Mouse (Mus musculus): Measurements from ENCODE around the gene Cacnb4.

The Cacnb4 gene

GRCm38 (mm10) chr2:52605321-52605720 is 71.3 kb downstream of the Cacnb4 start:
- in situ Hi-C loops (cut with MboI, MseI), result loop anchor here (10.0 kb wide), 1 partner anchor 191 kb away; no protein-coding TSS in a partner anchor

GRCm38 (mm10) chr2:52604651-52605020 is 72.0 kb downstream of the Cacnb4 start:
- in situ Hi-C loops (cut with MboI, MseI), result loop anchor here (10.0 kb wide), 1 partner anchor 190 kb away; no protein-coding TSS in a partner anchor

GRCm38 (mm10) chr2:52603935-52604650 is 72.5 kb downstream of the Cacnb4 start:
- in situ Hi-C loops (cut with MboI, MseI), result loop anchor here (10.0 kb wide), 1 partner anchor 189 kb away; no protein-coding TSS in a partner anchor

- in situ Hi-C loops (cut with MboI, MseI), result loop anchor here (10.0 kb wide), 1 partner anchor 189 kb away; no protein-coding TSS in a partner anchor
These were observed 73.2 kb downstream of the Cacnb4 start for GRCm38 (mm10) chr2:52603421-52603820.

GRCm38 (mm10) chr2:52602921-52603320 is 73.7 kb downstream of the Cacnb4 start:
- in situ Hi-C loops (cut with MboI, MseI), result loop anchor here (10.0 kb wide), 1 partner anchor 188 kb away; no protein-coding TSS in a partner anchor

DNA sequence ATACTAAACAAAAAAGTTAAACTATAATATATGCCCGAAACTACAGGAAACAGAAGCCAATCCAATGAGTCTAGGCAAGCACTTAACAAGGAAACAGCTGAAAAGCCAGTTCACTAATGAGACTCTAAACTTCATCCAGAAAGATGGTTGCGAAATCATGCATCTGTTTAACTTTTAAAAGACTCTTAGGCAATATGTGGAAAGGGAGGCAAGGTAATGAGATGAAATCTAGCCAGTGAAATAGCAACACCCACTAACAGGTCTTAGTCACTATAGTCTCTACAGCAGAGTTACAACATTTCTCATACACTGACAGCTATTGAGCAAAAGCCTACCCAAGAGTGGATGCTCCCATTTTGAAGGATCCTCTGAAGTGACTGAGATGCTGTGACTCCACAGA is 74.4 kb downstream of the Cacnb4 start:
- in situ Hi-C loops (cut with MboI, MseI), result loop anchor here (10.0 kb wide), 1 partner anchor 187 kb away; no protein-coding TSS in a partner anchor

DNA sequence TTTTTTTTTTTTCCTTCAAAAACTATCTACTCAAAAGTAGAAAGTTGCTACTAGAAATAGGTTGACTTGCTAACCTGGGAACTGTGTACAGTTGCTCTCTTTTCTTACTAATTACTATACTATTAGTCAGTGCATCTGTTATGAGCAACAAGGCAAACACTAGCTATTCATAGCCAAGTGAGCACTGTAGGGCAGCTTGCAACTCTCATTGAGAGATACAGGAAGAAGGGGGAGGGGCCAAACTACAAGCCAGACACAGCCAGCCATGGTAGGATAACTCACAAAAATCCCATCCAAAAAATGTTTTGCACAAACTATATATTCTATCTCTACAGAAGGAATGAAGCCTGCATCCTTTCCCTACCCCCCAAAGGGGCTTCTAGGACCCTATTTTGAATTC is 79.1 kb downstream of the Cacnb4 start:
- in situ Hi-C loops (cut with MboI, MseI), result loop anchor here (10.0 kb wide), 1 partner anchor 73 kb away; no protein-coding TSS in a partner anchor

GRCm38 (mm10) chr2:52593814-52594213 is 82.8 kb downstream of the Cacnb4 start:
- in situ Hi-C loops (cut with MboI, MseI), result loop anchor here (5.0 to 10.0 kb wide), 2 partner anchors 42 to 69 kb away; no protein-coding TSS in a partner anchor

DNA sequence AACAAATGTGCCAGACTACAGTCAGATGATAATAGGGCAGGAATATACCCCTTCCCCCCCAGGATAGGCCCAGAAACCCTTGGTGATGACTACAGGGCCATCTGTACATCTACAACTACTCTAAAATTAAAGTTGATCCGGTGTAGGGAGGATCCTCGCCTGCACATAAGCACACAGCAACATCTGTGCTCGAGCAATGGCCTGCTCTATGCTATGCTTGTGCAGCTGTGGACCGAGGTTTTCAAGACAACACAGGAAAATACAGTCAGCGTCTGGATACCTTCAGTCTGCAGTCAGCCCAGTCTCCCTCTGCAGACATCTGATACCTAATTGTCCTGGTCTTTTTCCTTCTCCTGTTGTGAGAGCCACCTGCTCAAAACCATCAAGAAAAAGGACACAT is 83.4 kb downstream of the Cacnb4 start:
- in situ Hi-C loops (cut with MboI, MseI), result loop anchor here (5.0 to 10.0 kb wide), 2 partner anchors 41 to 68 kb away; no protein-coding TSS in a partner anchor

GRCm38 (mm10) chr2:52590970-52591347 is 85.7 kb downstream of the Cacnb4 start:
- in situ Hi-C loops (cut with MboI, MseI), result loop anchor here (5.0 to 10.0 kb wide), 2 partner anchors 39 to 66 kb away; no protein-coding TSS in a partner anchor

GRCm38 (mm10) chr2:52590340-52590969 is 86.2 kb downstream of the Cacnb4 start:
- in situ Hi-C loops (cut with MboI, MseI), result loop anchor here (5.0 to 10.0 kb wide), 2 partner anchors 38 to 66 kb away; no protein-coding TSS in a partner anchor

DNA sequence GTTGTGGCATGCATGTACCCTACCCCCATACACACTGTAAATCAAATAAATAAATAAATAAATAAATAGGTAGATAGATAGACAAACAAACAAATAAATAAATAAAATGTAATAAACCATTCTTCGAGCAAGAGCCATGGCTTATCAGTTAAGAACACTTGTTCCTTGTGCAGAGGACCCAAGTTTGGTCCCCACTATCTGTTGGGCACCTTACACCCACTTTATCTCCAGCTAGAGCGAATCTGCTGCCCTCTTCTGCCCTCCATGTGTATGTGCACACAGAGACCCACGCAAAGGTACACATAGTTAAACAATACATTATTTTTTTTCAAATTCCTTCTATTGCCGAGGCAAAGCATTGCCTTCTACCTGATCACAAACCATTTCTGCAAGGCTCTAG is 87.1 kb downstream of the Cacnb4 start:
- in situ Hi-C loops (cut with MboI, MseI), result loop anchor here (10.0 kb wide), 1 partner anchor 285 kb away; no protein-coding TSS in a partner anchor

- in situ Hi-C loops (cut with MboI, MseI), result loop anchor here (10.0 kb wide), 1 partner anchor 281 kb away; no protein-coding TSS in a partner anchor
These were observed 91.2 kb downstream of the Cacnb4 start for GRCm38 (mm10) chr2:52585384-52585783.

- in situ Hi-C loops (cut with MboI, MseI), result loop anchor here (10.0 kb wide), 1 partner anchor 276 kb away; no protein-coding TSS in a partner anchor
These were observed 95.4 kb downstream of the Cacnb4 start for GRCm38 (mm10) chr2:52581132-52581781.

DNA sequence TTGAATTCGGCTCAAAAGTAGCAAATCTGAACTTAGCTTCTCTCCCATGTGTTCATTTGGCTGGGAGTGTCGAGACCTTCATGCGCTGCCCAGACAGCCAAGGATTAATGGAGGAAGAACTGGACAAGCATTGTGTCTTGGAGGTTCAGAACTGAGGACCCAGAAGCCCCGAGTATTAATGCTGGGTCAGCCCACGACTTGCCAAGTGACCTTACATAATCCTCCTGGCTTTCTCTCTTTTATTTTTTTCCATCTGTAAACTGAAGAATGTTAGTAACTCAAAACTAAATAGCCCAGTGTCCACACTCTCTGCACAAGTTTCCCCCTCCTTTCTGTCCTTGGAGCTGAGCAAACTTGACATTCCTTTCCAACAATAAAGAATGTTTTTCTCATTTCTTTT is 95.9 kb downstream of the Cacnb4 start:
- in situ Hi-C loops (cut with MboI, MseI), result loop anchor here (10.0 kb wide), 1 partner anchor 276 kb away; no protein-coding TSS in a partner anchor

DNA sequence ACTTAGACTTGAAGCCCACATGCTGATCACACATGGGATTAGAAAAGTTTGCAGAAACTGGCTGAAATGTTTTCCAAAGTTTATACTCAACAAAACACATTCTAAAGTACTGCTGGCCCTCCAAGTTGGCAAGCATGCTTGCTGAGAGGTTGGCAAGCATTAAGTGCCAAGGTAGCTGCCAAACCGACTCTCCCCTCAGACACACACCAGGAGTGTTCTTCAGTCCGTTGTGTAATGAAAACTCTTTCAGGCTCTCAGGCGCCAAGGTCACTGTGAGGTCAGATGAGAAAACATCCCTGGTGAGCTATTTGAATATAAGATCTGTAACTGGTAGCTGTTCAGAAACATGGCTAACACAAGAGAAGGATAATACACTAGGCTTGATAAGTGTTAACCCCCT is 97.8 kb downstream of the Cacnb4 start:
- in situ Hi-C loops (cut with MboI, MseI), result no loop called here

DNA sequence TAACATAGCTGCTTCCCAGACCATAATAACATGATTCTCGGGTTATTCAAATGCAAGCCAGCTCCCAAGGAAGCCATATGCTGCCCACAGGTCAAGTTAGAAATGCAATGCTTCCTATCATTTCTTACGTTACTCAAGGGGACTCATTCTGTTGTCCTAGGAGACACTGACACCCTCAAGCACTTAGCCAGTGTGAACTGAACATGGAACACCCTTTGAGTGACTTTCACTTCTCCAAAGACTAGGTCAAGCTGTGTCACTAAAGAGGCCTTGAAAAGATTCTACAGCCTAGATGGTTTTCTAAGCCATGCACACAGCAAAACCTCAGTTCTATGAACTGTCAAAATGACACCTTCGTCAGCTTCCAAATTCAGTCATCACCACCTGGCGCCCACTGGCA is 98.9 kb downstream of the Cacnb4 start:
- in situ Hi-C loops (cut with MboI, MseI), result no loop called here

DNA sequence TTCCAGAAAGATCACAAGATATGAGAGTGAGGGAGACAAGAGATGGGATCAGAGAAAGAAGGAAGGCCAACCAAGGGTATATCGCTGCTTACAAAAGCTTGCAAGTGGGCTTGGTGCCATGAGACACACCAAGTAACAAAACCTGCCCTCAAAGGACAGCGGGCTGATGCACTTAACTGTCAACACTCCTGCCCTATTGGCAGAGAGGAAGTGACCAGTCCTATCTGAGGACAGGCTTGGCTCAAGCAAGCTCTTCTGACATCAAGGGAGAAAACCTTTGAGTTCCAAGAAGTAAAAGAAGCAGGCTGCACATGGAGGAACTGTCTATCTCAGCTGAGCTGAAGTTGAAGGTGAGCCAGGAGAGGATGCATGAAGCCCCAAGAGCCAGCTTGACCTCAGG is 100.1 kb downstream of the Cacnb4 start:
- in situ Hi-C loops (cut with MboI, MseI), result no loop called here

- in situ Hi-C loops (cut with MboI, MseI), result no loop called here
These were observed 100.9 kb downstream of the Cacnb4 start for GRCm38 (mm10) chr2:52575637-52576175.

DNA sequence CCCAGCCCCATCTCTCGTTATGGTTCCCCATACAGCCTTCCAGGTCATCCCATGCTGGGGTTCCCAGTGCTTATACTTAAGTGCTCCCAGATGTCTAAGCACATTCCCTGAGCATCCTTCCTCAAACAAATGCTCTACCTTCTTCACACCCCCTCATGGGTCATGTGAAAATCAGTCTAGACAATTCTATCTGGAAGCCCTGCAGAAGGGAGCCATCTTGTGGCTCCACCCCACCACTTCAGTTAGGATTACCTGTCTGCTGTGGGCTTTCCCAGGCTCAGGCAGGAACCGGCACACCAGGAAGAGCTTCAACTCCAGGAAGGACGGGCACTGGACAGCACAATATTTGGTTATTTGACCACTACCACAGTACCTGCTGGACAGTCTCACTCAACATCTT is 101.7 kb downstream of the Cacnb4 start:
- in situ Hi-C loops (cut with MboI, MseI), result no loop called here

- in situ Hi-C loops (cut with MboI, MseI), result no loop called here
These were observed 104.4 kb downstream of the Cacnb4 start for GRCm38 (mm10) chr2:52572221-52572620.
